Mouse (Mus musculus): Measurements from ENCODE around the gene H2al1o. TPM values are rescaled to one million over a fixed set of nuclear protein-coding genes. Genes with fewer than 3 reads are reported as not detected.

H2al1o gene
- polyA plus RNA-seq (2012; rRNA removed; ENCODE audit: low replicate concordance), result not detected in 2 replicates

GRCm38 (mm10) chrX:9572309-9572708 is at the start of gene H2al1o:
Gene H2al1o, minus strand, starts transcription at chrX:9572409.

Other genes starting within 250 kb of the H2al1o start
- not detected in 2 replicates for gene H2al1k, start 221.8 kb downstream of the H2al1o start, polyA plus RNA-seq (2012; rRNA removed; ENCODE audit: low replicate concordance)
- 3.6 and 7.0 TPM in 2 replicates for gene Cybb, start 84.6 kb downstream of the H2al1o start, polyA plus RNA-seq (2012; rRNA removed; ENCODE audit: low replicate concordance)
- gene Dynlt3, start 90.6 kb upstream of the H2al1o start, polyA plus RNA-seq (2012; rRNA removed; ENCODE audit: low replicate concordance), result 35.8 and 59.7 TPM in 2 replicates